Mouse (Mus musculus): ENCODE results near the gene D10Jhu81e. TPM values are rescaled to one million over a fixed set of nuclear protein-coding genes. Genes with fewer than 3 reads are reported as not detected.
A peak's percentile ranks its signal among the peaks of the same experiment; 100 is the strongest.

D10Jhu81e gene
- total RNA-seq, 2 experiments from 2014 or later = 124 to 134 TPM

DNA sequence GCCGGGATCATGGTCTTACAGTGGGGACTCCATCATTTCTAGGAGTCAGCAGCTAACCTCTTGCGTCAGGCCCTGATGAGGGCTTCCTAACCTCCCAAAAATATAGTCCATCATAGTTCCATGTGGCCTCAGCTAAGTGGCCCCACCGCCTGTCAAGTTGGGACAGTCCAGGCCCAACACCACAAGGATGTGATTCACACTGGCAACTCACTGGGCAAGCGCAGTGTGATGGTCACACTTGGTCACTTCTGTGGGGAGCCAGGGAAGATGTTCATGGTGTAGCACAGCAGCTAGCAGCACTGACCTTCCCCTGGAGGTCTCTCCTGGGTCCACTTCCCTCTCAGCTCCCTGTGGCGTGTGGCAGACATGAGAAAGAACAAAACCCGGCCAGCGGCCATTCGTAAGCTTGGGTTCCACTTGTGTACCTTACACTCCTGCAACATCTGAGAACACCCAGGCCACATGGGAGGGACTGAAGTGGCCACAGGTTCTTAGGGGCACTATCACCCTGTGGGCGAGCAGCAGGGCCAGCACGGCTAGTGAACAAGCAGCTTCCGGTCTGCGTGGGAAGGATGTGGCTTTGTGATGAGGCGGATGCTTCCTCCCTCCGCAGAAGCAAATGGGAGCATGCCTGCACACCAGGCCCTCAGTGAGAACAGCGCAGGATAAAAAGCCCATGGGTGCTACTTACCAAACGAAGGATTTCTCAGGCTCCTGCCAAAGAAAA is 9.1 kb downstream of the D10Jhu81e start:
- no peak for DNase-seq (ENCODE audit: low spot score in 2 of 2)
- Histone ChIP-seq H3K4me3 (no peak overlapping the region), H3K27ac (peak overlapping the region; percentile 39; the same call in 1 of the 2 replicates)
- TF ChIP-seq CTCF (conservative IDR thresholded peaks at IDR 0.05) = no peak

DNA sequence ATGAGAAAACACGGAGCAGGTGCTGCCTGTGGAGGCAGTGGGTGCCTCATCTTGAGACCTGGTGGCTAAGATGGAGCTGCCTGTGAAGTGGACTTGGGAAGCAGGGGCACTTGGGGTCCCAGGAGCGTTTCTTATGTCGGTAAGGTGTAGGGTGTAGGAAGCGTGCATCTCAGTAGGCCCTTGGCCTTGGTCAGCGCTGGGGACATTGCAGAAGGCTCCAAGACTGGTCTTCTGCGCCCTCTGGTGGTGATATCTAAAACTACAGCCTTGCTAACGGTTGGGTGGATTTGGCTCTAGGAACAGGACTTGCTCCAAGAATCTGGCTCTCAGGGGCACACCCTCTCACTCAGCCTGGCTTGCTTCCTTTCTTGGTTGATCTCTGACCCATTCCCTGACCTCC is 9.7 kb downstream of the D10Jhu81e start:
- peak; percentile 75 to 89 for DNase-seq (ENCODE audit: low spot score in 2 of 2)
- H3K4me3 ChIP-seq = peak overlapping the region; percentile 39
- TF ChIP-seq CTCF (conservative IDR thresholded peaks at IDR 0.05) = peak; percentile 97
- H3K27ac ChIP-seq = peak overlapping the region; percentile 37

GRCm38 (mm10) chr10:78159252-78159878 is 10.2 kb downstream of the D10Jhu81e start:
- peak overlapping the region; percentile 37 for H3K27ac ChIP-seq
- peak overlapping the region; percentile 39 for H3K4me3 ChIP-seq
- DNase-seq (ENCODE audit: low spot score in 2 of 2) = peak in 1 of 2 experiments; percentile 56
- no peak for TF ChIP-seq CTCF (conservative IDR thresholded peaks at IDR 0.05)

DNA sequence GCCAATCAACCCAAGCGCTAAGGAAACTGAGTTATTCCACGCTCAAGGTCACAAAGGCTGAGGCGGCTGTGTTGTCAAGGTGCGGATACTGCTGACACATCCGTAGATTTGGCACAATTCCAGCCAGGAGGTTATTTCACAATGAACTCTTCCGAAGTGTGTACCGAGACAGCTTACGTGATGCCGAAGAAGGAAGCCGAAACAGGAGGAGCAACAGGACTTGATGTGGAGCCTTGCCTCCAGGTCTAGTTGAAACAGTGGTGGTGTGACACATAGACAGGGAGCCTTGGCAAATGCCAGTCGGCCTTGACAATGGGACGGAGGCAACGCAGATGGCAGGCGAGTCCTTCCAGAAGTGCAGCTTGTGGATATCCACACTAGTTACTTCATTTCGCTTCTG is 11.5 kb downstream of the D10Jhu81e start:
- Histone ChIP-seq H3K4me3 (no peak overlapping the region), H3K27ac (no peak overlapping the region)
- no peak for DNase-seq (ENCODE audit: low spot score in 2 of 2)
- no peak for TF ChIP-seq CTCF (conservative IDR thresholded peaks at IDR 0.05)

DNA sequence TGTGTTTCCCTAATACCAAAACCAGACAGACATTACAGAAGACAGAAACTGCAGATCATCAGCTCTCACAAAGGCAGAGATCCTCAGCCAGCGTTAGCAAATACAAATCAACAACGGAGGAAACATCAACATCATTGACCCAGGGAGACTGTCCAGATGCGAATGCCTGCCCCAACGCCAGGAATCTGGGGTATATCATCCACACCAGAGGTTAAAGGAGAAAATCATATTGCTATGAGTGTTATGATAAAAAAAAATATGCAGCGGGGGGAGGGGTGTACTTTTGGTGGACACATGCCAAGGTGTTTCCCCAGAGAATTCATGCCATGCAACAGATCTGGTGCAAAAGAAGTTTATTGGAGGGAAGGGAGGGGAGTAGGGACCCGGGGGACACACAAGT is 12.7 kb downstream of the D10Jhu81e start:
- H3K27ac ChIP-seq = no peak overlapping the region
- DNase-seq (ENCODE audit: low spot score in 2 of 2) = no peak
- H3K4me3 ChIP-seq = no peak overlapping the region
- no peak for TF ChIP-seq CTCF (conservative IDR thresholded peaks at IDR 0.05)

- no peak overlapping the region for H3K4me3 ChIP-seq
- no peak overlapping the region for H3K27ac ChIP-seq
- DNase-seq (ENCODE audit: low spot score in 2 of 2) = no peak
- TF ChIP-seq CTCF (conservative IDR thresholded peaks at IDR 0.05) = no peak
These were observed 20.5 kb downstream of the D10Jhu81e start for GRCm38 (mm10) chr10:78148834-78149766.

DNA sequence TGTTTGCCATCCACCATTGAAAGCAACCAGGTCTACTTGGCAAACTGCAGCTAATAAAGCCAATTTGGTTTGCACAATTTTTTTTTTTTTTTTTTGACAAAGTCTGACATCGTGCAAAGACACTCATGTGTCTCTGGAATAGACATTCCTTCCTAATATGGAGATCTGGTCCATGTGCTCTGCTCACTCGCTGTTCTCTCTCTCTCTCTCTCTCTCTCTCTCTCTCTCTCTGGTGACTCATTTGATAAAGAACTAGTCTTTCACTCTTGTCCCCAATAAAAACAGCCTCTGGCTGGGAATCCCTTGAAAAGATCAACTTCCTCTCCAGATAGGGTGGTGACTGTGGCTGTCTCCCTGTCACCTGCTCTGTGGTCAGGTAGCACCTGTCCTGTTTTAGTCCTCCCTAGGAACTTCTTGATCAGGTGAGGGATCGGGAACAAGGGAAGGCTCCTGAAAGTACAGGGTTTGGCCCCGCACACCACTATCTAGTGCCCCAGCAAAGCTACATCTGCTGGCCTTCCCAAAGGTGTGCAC is 21.6 kb downstream of the D10Jhu81e start:
- H3K27ac ChIP-seq = no peak overlapping the region
- TF ChIP-seq CTCF (conservative IDR thresholded peaks at IDR 0.05) = no peak
- no peak for DNase-seq (ENCODE audit: low spot score in 2 of 2)
- H3K4me3 ChIP-seq = no peak overlapping the region

- DNase-seq (ENCODE audit: low spot score in 2 of 2) = peak; percentile 37 to 62
- no peak overlapping the region for H3K4me3 ChIP-seq
- TF ChIP-seq CTCF (conservative IDR thresholded peaks at IDR 0.05) = no peak
- peak overlapping the region; percentile 75 for H3K27ac ChIP-seq
These were observed 25.7 kb downstream of the D10Jhu81e start for GRCm38 (mm10) chr10:78143727-78144505.

- no peak for DNase-seq (ENCODE audit: low spot score in 2 of 2)
- no peak for TF ChIP-seq CTCF (conservative IDR thresholded peaks at IDR 0.05)
- H3K27ac ChIP-seq = no peak overlapping the region
- no peak overlapping the region for H3K4me3 ChIP-seq
These were observed 28.7 kb downstream of the D10Jhu81e start for GRCm38 (mm10) chr10:78140843-78141242.

DNA sequence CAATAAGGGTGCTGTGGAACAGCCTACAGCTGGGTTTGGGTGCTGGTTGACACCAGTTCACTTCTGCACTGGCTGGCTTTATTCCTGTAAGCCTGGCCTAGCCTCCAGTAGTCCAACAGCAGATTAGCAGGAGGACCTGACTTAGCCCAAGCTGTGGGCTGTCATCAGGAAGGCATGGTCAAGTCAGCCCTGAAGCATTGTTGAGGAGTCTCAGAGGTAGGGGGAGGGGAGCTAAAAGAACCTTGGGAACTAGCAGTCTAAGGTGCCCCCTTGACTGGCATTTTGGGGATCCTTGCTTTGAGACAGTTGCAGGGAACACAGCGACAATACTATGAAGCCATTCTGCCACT is 29.4 kb downstream of the D10Jhu81e start:
- no peak overlapping the region for H3K4me3 ChIP-seq
- no peak overlapping the region for H3K27ac ChIP-seq
- no peak for DNase-seq (ENCODE audit: low spot score in 2 of 2)
- no peak for TF ChIP-seq CTCF (conservative IDR thresholded peaks at IDR 0.05)

DNA sequence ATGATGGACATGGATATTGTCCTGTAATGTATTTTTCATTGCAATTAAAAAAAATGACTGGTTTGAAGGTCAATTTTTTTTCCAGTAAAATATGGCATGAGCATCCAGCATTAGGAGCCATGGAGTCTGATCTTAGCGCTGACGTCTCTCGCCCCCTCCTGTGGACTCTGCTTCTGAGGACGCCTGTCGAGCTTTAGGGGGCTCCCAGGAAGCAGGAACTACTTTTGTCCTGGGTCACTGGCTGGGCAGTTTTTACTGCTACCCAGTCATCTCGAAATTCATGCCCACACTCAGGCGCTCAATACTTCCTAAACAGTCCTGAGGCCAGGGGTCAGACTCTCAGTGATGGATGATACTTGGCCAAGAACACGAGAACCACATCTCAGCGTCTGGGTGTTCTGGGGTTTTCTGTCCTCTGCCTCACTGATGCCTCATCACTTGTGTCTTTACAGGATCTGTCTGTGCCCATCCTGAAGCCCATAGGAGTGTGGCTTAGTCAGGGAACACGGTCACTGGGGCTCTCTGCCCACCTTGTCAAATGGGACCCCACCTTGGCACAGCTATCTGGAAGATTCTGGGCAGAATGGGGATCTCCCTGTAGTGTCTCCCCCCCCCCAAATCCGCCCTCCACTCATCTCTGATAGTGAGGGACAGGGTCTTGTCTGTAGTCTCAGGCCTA is 29.9 kb downstream of the D10Jhu81e start:
- TF ChIP-seq CTCF (conservative IDR thresholded peaks at IDR 0.05) = no peak
- H3K27ac ChIP-seq = no peak overlapping the region
- no peak for DNase-seq (ENCODE audit: low spot score in 2 of 2)
- no peak overlapping the region for H3K4me3 ChIP-seq

Data from layer of hippocampus, adult 2 months (tissue).